Mouse (Mus musculus): Measurements from ENCODE around the gene Pard3. TPM values are rescaled to one million over a fixed set of nuclear protein-coding genes. Genes with fewer than 3 reads are reported as not detected.

Pard3 gene
- total RNA-seq, 1 experiment from 2014 or later = 40.2 TPM

DNA sequence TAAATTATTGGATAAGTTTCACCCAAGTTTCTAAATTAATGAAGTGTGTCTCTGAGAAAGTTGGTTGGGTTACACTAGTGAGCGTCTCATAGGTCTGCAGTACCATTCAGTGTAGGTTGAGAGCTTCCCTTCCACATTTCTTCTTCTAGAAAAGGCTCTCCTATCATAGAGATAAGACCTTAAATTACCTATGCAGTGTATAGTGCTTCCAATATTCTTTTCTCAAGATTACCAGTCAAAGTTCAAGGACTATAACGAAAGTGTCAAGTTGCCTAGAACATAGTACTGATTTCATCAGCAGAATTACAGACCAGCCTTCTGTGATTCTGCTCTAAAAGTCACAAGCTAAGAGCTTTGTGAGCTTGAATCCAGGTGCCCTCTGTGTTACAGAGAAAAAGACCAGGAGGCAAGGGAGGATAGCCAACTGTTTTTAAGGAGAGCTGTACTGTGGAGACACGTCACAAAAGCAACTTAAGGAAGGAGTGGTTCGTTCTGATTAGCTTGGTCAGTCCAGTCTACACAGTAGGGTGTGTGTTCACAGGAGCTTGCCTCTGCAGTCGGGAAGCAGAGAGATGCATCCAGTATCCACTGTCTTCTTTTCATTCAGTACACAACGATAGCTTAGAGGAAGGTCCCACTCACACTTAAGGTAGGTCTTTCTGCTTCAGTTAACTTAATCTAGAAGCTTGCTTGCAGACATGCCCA, 229.5 kb downstream of the Pard3 start:
- DNase-seq = no peak

DNA sequence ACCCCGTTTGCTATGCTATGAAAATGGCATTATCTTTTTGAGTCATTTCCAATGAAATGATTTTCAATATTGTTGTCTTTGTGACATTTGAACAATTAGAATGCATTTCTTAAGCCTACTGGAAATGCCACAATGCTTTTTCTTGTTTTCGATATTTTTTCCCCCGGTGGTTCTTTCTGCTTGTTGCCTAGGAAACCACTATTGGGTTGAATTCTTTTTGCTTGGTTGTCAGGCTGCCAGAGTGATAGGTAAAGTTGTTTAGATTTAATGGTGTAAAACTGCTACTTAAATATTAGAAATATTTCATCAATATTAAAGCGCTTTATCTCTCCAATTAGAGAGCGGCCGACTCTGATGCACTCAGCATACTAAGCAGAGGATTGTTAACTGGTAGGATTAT, 230.4 kb downstream of the Pard3 start:
- DNase-seq = no peak

DNA sequence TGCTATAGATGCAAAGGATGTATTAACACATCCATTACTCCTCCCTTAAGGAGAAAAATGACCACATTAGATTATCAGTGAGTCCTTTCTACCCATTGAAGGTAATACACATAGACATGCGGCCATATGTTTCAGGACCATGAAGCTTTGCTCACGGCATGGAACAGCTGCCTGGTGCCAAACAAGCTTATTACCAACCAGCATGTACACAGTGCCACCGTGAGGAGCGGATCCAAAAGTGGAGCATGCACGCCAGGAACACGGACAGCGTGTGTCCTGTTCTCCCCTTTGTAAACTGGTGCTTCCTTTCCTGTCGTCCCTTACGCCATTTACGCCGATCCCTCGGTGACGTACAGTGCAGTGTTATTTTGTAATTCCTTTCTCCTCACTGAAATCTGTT, 232.2 kb downstream of the Pard3 start:
- no peak for DNase-seq

DNA sequence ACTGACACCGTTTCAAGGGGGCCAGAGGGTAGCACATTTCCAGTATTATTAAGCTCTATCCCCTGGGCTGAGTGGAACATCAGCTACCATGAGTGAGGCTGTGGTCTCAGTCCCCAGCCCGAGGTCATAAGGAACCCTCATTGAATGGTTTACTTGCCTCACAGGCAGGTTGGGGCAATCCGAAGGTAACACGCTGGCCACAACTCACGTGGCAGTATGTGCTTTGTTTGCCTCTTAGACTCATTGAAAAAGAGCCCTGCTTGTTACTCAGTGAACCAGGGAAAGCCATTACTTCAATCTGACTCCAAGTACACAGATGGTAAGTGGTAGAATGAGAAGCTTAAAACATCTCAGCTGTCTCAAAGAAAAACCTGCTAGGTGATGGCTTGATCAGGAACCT, 236.8 kb downstream of the Pard3 start:
- DNase-seq = no peak

DNA sequence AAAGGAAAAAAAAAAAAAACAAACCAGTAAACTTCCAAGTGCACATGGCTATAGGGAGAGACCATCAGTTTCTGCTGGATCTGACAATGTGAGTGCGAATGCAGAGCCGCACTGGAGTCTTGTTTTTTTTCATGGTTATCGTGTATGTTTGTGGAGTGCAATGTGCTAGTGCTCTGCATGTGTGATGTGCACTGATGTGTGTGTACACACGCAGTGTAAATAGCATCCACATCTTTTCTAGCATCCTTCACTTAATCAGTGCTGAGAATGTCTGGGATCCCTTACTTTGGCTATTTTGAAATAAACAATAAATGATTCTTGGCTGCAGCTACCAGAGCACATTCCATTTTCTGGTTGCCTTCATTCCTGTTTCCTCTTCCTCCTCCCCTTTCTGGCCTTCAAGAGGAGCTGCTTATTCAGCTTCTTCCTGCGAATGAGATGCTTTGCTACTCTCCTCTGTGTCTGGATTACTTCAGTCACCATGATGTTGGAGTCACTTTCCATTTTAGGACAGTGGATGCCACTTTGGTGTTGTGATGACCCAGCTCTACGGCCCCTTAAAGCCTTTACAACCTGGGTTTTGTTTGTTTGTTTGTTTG, 239.3 kb downstream of the Pard3 start:
- no peak for DNase-seq

DNA sequence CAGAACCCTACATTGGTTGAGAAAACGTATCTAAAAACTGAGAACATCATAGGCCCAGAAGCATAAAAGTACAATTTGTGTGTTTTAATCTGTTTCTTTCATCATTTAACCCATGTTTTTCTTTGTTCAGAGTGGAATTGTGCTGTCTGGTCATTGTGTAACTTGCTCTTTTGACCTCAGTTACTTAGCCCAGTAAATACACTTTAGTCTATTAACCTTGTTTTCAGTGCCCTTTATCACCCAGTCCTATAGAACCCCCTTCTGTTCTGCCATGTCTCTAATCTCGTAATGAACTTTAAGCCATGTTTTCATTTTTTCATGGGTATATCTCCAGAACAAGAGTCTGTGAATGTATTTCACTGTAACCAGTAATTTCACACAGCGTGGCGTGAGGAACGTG, 243.3 kb downstream of the Pard3 start:
- no peak for DNase-seq

DNA sequence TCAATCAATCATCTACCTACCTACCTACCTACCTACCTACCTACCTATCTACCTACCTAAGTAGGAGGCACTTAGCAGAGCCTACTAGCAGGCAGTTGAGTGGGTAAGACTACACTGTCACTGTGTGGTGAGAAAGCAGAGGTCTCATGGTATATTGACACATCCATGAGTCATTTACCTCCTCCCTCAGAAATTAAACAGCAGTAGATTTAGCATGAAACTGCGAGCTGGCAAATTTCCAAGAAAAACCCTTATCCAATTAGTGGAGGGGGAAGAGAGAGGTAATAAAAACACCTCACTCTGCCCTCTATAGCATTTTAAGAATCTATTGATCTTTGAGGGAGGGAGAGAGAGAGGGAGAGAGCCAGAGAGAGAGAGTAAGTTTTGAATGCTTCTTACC, 245.7 kb downstream of the Pard3 start:
- DNase-seq = no peak

DNA sequence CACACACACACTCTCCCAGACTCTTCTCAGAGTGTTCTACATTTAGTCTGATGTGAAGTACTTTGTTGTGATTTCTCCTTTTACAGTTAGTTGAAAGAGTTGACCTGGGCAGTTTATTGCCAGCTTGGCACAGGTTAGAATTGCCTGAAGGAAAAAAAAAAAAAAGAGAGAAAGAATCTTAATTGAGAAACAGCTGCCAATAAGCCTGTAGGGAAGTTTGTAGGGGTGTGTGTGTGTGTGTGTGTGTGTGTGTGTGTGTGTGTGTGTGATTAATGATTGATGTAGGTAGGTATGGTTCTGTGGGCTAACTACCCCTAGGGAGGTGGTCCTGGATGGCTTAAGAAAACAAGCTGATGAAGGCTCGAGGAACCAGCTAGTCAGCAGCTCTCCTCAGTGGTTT, 252.1 kb downstream of the Pard3 start:
- no peak for DNase-seq

DNA sequence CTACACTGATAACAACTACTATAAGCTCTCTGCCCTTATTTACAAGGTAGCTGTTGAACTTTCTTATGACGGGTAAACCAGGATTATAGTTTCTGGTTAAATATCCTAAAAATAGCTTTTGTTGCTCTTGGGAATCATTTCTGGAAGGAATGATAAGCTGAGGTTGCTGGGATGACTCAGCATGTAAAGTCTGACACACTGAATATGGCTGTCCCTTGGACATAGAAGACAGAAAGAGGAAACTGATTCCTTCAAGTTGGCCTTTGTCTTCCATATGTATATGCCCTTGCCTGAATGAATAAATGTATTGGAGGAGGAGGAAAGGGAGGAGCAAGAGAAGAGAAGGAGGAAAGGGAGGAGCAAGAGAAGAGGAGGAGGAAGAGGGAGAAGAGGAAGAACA, 254.2 kb downstream of the Pard3 start:
- DNase-seq = no peak

DNA sequence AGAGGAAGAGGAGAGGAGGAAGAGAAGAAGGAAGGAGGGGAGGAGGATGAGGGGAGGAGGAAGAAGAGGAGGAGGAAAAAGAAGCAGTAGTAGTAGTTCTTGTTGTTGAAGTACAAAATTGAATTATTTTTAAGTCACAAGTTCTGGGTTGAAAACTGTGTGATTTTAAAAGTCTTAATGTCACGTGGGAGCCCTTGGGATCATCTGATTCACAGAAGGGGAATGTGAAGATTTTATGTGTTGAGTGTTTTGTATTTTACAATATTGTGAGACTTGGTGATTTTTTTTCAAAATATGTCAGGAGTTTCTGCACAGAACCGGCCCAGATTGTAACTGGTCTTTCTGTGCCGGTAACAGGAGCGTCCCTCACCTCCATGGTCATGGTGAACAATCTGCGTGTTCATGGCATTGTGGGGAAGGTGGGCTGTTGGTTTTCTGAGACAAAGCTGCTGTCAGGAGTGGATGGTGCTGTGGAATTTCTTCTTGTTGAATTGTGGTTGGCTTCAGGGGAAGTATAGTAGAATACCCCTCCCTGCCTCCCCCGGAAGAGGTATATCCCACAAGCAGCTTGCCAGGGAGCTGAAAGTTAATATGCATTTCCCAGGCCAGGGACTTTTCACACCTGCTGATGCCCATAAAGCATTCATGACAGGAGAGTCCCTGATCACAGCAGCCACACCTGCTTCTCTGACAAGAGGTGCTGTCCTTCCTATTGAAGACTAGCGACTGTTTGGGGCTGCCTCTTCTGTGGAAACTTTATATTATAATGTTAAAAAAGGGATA, 254.9 kb downstream of the Pard3 start:
- no peak for DNase-seq

DNA sequence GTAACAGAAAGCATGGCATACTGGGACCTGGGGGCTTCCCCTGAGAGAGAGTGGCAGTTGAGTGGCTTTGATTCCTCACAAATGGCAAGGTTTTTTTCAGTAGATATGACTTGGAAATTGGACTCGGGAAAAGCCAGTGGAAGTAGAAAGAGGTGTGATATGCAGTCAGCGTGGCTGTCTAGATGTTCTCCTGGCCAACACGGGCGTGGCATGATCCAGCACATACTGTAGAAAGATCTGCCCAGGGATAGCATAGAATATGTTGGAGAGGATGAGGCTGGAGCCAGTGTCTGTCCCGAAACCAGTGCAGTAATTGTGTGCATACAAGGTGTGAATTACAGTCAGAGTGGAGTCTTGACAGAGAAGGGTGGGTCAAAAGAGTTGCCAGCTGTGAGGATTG, 257.2 kb downstream of the Pard3 start:
- DNase-seq = no peak

DNA sequence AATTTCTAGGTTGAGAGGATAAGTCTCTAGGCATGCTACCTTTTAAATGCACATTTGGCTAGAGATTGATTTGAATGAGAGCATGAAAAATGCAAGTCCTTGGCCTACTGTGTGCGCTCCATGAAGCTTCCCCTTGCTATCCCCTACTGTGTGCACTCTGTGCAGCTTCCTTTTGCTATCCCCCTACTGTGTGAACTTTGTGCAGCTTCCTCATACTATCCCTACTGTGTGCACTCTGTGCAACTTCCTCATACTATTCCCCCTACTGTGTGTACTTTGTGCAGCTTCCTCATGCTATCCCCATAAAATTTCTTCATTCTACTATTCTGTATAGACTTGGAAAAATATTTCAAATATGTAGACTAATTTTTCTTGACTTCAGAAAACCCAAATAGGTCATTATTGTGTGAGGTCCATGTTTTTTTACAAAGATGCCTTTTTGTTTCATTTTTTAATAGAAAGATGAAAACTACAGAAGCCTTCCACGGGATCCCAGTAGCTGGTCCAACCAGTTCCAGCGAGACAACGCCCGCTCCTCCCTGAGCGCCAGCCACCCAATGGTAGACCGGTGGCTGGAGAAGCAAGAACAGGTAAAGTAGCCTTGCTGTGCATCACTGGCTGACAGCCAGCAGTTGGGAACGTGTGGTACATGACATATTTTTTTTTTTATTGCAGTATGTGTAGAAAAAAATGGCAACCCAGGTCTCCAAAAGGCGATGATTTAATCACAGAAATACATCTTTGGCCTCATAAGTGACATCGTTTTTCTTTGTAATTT, 260.1 kb downstream of the Pard3 start:
- DNase-seq = no peak

DNA sequence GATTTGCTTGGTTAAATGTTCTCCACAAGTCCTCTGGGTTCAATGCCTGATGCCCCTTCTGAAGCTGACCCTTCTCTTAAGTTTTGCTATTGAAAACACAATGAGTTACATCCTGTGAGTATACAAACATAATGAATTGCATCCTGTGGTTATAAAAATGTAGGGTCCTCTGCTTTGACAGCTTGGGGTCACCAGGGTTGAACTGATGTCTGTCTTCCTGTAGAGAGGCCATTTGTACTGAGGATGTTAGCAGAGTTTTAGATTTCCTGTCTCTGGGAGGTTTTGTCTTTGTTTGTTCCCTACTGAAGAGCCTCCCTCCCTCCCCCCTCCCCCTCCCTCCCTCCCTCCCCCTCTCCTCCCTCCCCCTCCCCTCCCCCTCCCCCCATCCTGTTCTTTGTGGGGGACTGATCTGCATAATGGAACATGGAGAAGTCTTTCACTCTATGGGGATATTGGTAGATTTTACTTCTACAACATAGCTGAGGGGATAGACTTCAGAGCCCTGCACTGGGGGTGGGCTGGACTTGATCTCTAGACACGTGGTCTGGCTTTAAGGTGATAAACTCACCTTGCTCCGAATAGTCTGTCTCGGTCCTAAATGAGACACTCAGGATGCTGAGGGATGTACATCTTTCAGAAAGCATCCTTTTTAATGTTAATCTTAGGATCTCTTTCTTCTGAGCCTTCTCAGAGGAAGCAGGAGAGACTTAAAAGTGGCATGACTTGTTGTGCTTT, 261.3 kb downstream of the Pard3 start:
- DNase-seq = no peak

DNA sequence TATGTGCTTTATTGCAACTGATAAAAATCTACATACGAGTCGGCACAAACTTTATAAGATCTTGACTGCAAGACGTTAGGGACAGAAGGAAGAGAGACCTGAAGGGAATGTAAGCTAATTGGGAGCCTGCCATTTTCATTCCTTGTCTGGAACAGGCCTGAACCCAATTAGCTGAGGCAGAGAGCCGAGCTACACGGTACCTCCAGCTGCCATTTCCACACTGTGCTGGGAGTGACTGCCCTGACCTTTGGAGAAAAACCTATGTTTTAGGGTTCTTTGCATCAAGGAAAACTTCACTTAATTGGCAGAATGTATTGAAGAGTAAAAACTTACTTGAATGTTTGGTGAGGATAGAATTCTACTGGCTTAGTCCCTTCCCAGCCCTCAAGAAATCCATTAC, 262.1 kb downstream of the Pard3 start:
- DNase-seq = no peak

DNA sequence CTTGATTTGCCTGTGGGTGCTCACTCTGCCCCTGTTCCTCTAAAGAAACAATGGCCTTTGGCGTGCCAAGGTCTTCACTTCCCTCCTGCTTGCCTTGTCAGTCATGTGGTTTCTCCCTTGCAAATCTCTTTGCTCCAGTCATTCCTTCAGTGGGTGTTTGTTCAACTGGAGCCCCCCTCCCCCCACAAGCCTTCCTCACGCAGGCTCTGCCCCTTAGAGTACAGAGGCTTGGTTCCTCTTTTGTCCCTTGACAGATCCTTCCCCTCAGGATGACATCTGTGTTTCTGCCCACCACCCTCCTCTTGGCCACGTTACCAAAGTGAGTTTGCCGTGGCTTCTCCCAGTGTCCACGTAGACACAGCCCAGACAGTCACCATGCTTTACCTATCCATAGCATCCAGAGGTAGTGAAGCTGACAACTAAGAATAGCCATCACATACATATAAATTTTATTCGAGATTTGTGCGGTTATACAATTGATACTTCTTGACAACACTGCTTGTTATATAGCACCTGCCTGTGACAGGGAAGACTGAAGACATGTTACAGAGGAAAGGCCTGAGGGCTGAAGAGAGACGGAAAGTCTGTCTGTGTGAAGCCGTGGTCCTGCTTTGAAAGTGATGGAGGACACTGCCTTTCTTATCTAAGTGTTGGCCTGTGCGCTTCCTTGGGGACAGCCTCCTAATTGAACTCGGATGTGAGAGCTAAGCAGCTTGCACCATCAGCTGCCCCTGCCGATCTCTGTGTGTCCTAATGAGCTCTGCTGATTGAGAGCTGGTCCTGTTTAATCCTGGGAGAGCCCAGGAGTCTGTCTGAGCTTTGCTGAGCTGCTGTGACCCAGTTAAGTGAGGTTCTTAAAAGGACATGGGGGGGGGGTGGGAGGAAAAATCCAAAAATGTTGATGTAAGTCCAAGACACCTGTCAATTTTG, 266.8 kb downstream of the Pard3 start:
- DNase-seq = peak; percentile 12

DNA sequence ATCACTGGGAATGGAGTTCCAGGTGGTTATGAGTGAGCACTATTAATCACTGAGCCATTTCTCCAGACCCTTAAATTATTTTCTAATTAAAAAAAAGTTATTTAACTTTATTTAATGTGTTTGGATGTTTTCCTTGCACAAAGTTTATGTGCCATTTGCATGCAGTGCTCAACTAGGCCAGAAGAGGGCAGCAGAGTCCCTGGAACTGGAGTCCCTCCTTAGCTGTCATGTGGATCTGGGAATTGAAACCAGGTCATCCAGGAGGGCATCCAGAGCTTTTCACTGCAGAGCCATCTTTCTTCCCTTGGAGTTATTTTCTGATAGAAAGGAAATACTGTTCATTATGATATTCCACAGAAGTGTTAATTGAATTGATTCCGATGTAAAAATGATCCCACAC, 268.1 kb downstream of the Pard3 start:
- DNase-seq = peak; percentile 80

DNA sequence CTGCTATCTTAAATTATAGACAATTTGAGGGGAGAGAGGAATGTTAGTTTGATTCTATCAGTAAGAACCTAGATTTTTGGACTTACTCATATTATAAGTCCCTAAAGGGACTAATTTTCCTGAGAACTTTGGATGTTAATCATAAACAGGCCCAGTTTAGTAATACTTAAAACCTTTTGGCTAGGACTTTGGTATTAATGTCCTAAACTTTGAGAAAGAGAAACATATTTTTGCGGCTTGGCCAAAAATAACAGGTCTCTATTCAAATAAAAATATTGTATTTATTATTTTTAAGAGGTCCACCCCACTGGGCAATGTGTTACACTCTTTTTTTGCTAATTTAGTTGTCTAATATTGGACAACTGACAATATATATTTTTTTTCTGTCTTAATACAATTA, 271.5 kb downstream of the Pard3 start:
- DNase-seq = no peak

DNA sequence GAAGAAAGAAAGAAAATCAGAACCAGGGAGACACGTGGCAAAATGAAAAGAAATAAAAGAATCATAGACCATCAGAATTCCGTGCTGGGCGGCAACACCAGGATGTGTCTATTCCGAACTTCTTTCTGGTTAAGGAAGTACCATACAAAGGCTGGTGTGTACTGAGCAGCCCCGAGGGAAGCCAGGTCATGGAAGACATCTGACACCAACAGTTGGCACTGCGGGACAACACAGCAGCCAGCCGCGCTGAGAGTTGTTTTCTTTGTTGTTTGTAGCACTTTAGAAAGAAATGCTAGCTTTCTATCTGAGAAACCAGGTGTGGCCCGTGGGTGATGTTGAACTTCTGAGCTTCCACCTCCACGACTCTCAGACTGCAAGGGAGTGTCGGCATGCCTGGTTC, 274.5 kb downstream of the Pard3 start:
- no peak for DNase-seq

DNA sequence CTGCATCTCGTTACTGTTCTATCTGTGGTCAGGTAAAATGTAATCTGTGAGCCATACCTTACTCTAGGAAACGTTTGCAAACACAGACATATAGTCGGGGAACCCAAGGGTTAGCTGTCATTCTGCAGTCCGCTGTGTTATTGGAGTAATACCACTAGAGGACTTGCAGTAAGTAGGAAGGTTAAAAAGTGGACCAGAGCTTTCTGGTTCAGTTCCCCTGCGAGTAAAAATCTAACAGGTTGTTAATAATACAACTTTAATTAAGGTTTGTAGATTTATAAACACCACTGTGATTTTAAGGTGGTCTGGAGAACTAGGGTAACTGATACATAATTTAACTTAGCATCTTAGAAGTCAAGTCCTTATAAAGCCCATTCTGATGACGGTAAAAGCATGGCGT, 277.4 kb downstream of the Pard3 start:
- DNase-seq = no peak

DNA sequence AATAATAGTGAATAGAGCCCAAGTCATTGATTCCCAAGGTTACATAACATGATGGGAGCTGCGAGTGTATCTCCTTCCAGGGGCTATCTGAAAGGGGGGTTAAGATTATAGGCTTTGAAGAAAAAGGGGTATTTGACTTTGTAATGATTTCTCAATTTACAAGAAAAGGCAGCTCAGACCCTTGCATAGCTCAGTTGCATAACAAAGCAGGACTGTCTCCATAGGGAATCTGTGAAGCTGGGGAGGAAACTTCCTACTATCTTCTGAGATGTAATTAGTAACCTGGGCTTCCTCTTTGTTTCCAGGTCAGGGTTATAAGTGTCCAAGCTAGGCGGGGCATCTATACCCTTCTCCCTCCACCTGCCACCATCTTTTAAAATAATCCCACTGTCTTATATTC, 279.4 kb downstream of the Pard3 start:
- DNase-seq = no peak

DNA sequence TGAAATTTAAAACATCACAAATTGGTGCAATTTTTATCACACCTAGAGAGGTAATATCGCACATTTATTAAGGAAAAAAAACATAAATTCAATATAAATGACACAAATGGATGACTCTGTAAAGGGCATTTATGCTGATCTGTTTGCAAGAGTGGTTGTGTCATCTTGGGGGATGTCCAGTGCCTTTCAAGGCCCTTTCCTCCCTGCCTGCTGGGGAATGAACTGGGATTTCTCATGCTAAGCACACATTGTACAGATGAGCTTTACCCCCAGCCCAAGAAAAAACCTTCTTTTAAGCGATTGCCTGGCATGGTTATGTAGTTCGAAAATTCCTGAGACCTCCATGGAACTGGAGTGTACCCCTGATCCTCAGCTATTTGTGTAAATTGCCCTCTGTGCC, 280.7 kb downstream of the Pard3 start:
- peak; percentile 27 for DNase-seq
